Mouse (Mus musculus) kidney, embryonic 16.5 days (tissue): ENCODE data around the gene Kcnh7. TPM values are rescaled to one million over a fixed set of nuclear protein-coding genes. Genes with fewer than 3 reads are reported as not detected.

Experiments used
- ATAC-seq: fragments of 200-750 bp; cut with Nextera tagmentation; 2 replicates; pipeline ENCODE4 v1.8.0; 2017; ENCODE audit warnings: moderate TSS enrichment; ENCODE audit not compliant: low FRiP score, low TSS enrichment
- H3K27ac ChIP-seq: fragments of 300-500 bp; sonication (generic); 2 replicates; pipeline ENCODE4 v1.5.1; 2014; ENCODE audit warnings: low read length
- H3K27me3 ChIP-seq: fragments of 300-500 bp; sonication (generic); 2 replicates; pipeline ENCODE4 v1.6.1; 2014; ENCODE audit warnings: low read length, control low read depth, mixed read lengths; ENCODE audit not compliant: insufficient read depth
- H3K36me3 ChIP-seq: fragments of 300-500 bp; sonication (generic); 2 replicates; pipeline ENCODE4 v1.6.1; 2014; ENCODE audit warnings: low read length, control low read depth, mixed read lengths; ENCODE audit not compliant: insufficient read depth
- H3K4me1 ChIP-seq: fragments of 300-500 bp; sonication (generic); 2 replicates; pipeline ENCODE4 v1.6.1; 2014; ENCODE audit warnings: low read length, control low read depth, mixed read lengths; ENCODE audit not compliant: insufficient read depth
- H3K4me2 ChIP-seq: fragments of 300-500 bp; sonication (generic); replicated peaks from 2 replicates; pipeline ENCODE4 v1.6.1; 2014; ENCODE audit warnings: low read depth, low read length
- H3K4me3 ChIP-seq: fragments of 300-500 bp; sonication (generic); 2 replicates; pipeline ENCODE4 v1.5.1; 2014; ENCODE audit warnings: mild to moderate bottlenecking, low read length
- H3K9ac ChIP-seq: fragments of 300-500 bp; sonication (generic); replicated peaks from 2 replicates; pipeline ENCODE4 v1.6.1; 2014; ENCODE audit warnings: low read length
- H3K9me3 ChIP-seq: fragments of 300-500 bp; sonication (generic); 2 replicates; pipeline ENCODE4 v1.6.1; 2016; ENCODE audit warnings: low read length, control low read depth
- WGBS: fragments of 180-500 bp; shearing (Covaris S2); extraction: QIAGEN DNeasy Blood & Tissue Kit; methylation state at CpG from one replicate; pipeline ENCODE4 v1.1.7; 2014; 5-methylcytosine and 5-hydroxymethylcytosine counted together
- polyA plus RNA-seq: library from polyadenylated mRNA; unstranded; fragments of >200 nt; fragmentation: Nextera tagmentation; extraction: Ambion mirVana; gene quantifications from 2 replicates; pipeline ENCODE4 v1.2.1, GENCODE M21; 2015

The Kcnh7 gene
- polyA plus RNA-seq, 1 experiment from 2014 or later = 1.6 TPM

GRCm38 (mm10) chr2:62660565-62660964 is 523.5 kb downstream of the Kcnh7 start:
- no peak overlapping the region for H3K4me3 ChIP-seq
- WGBS = 44% methylated on average over 6 of the region's 6 CpGs
- no peak for ATAC-seq
- H3K27me3 ChIP-seq = no peaks in the 10 kb centered on the region
- H3K27ac ChIP-seq = no peak overlapping the region
- H3K9me3 ChIP-seq = no peaks in the 10 kb centered on the region
- no peak overlapping the region for H3K4me2 ChIP-seq
- H3K9ac ChIP-seq = no peak overlapping the region
- H3K4me1 ChIP-seq = peaks cover 3% of the 10 kb centered on the region; the same call in 1 of the 2 replicates
- H3K36me3 ChIP-seq = no peaks in the 10 kb centered on the region

- no peak for ATAC-seq
- WGBS = 89% methylated on average over 1 of the region's 1 CpGs
These were observed 528.0 kb downstream of the Kcnh7 start for GRCm38 (mm10) chr2:62656072-62656471.

GRCm38 (mm10) chr2:62654519-62655338 is 529.4 kb downstream of the Kcnh7 start:
- Histone ChIP-seq H3K27me3 (no peaks in the 10 kb centered on the region), H3K27ac (no peak overlapping the region), H3K4me1 (no peaks in the 10 kb centered on the region), H3K36me3 (no peaks in the 10 kb centered on the region), H3K4me2 (no peak overlapping the region), H3K9ac (no peak overlapping the region), H3K9me3 (no peaks in the 10 kb centered on the region), H3K4me3 (no peak overlapping the region)
- peak; percentile 84; the same call in 1 of the 2 replicates for ATAC-seq
- WGBS = 53% methylated on average over 7 of the region's 7 CpGs

More at GRCm38 (mm10) chr2:62656072-62656471, 528.0 kb downstream of the Kcnh7 start:
- no peak overlapping the region for H3K27ac ChIP-seq
- H3K36me3 ChIP-seq = no peaks in the 10 kb centered on the region
- no peak overlapping the region for H3K4me2 ChIP-seq
- no peaks in the 10 kb centered on the region for H3K9me3 ChIP-seq
- no peak overlapping the region for H3K4me3 ChIP-seq
- H3K9ac ChIP-seq = no peak overlapping the region
- H3K27me3 ChIP-seq = no peaks in the 10 kb centered on the region
- H3K4me1 ChIP-seq = no peaks in the 10 kb centered on the region

GRCm38 (mm10) chr2:62652466-62652865 is 531.6 kb downstream of the Kcnh7 start:
- 76% methylated on average over 4 of the region's 4 CpGs for WGBS
- H3K27ac ChIP-seq = no peak overlapping the region

GRCm38 (mm10) chr2:62651890-62652289 is 532.2 kb downstream of the Kcnh7 start:
- no peak overlapping the region for H3K4me2 ChIP-seq
- 63% methylated on average over 4 of the region's 4 CpGs for WGBS
- H3K4me1 ChIP-seq = 0 out of 2 replicates have a peak, but pooled peaks cover 1% of the 10 kb centered on the region
- no peaks in the 10 kb centered on the region for H3K27me3 ChIP-seq
- H3K27ac ChIP-seq = no peak overlapping the region
- no peak overlapping the region for H3K4me3 ChIP-seq
- ATAC-seq = no peak
- H3K9ac ChIP-seq = no peak overlapping the region
- H3K36me3 ChIP-seq = no peaks in the 10 kb centered on the region
- H3K9me3 ChIP-seq = no peaks in the 10 kb centered on the region

More at GRCm38 (mm10) chr2:62652466-62652865, 531.6 kb downstream of the Kcnh7 start:
- Histone ChIP-seq H3K4me3 (no peak overlapping the region), H3K36me3 (no peaks in the 10 kb centered on the region), H3K4me1 (no peaks in the 10 kb centered on the region), H3K27me3 (no peaks in the 10 kb centered on the region), H3K9me3 (no peaks in the 10 kb centered on the region), H3K9ac (no peak overlapping the region), H3K4me2 (no peak overlapping the region)
- ATAC-seq = no peak

DNA sequence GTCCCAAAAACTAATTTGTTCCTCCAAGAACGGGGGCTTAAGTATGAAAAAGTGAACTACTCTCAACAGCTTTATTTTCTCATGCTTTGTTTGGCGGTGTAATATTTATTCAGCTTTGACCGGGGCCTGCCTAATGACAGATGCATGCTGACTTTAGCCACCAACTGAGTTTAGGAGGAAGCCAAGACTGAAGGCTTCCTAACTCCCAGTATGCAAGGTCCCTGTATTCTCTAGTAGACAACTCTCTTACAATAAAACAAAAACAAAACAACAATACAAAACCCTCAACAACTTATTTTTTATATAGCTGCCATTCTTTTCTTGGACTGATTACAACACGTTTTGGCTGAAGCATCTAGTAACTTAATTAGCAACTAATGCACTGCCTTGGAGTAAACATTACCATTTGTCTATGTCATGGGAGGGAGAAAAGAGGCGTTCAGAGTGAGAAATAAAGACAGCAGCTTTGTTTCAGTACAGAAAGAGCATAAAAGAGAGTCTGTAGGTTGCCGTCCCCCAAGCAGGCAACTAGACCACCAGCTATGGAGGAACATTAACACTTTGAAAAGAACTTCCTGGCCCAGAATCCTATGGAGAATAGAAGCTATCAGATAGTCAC is 537.3 kb downstream of the Kcnh7 start:
- Histone ChIP-seq H3K4me1 (0 out of 2 replicates have a peak, but pooled peaks cover 5% of the 10 kb centered on the region), H3K27me3 (no peaks in the 10 kb centered on the region), H3K36me3 (no peaks in the 10 kb centered on the region), H3K9me3 (no peaks in the 10 kb centered on the region), H3K4me3 (peak overlapping the region; percentile 66), H3K4me2 (peak overlapping the region; percentile 56), H3K9ac (peak overlapping the region; percentile 64; the same call in 1 of the 2 replicates), H3K27ac (peak overlapping the region; percentile 71)
- peak; percentile 64 for ATAC-seq
- WGBS = 20% methylated on average over 6 of the region's 6 CpGs

DNA sequence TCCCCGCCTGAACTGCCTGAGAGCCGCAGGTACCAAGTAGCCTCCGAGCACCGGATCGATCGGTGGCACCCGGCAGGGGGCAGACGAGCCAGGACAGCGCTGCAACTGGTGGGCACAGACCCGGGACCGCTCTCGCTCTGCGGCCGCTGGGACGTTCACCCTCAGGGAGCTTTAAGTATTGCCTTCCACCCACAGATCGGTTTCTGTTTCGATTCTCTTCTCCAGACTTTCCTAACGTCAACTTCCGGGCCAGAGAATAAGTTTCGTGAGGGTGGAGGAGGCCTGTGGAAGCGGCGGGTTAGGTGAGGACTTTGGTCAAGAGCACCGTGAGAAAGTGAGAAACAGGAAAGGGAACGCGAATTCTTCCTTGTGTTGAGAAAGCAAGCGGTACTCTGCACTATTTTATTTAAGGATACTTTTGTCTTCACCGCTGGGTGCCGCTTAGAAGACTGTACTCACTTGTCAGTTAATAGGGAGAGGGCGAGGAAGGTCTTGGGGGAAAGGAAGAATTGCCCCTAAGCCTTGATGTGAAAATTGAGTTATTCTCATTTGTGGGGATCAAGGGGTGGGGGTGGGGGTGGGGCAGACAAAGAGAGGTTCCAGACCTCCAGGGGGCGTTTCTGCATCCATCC is 538.0 kb downstream of the Kcnh7 start, which contains the start of gene Ifih1:
TSS of gene Ifih1 (minus strand) at position 242 of the 632 bp plus-strand sequence.
- Histone ChIP-seq H3K4me2 (peak within 1 kb of the TSS; percentile 56), H3K9ac (peak within 1 kb of the TSS; percentile 64), H3K9me3 (no peaks in the 10 kb centered on the region), H3K4me3 (peak within 1 kb of the TSS; percentile 66), H3K36me3 (no peaks in the 10 kb centered on the region), H3K27me3 (no peaks in the 10 kb centered on the region), H3K27ac (peak within 1 kb of the TSS; percentile 71), H3K4me1 (0 out of 2 replicates have a peak, but pooled peaks cover 5% of the 10 kb centered on the region)
- ATAC-seq = peak; percentile 96
- WGBS = under 1% methylated on average over 30 of the region's 30 CpGs

GRCm38 (mm10) chr2:62645475-62645874 is 538.6 kb downstream of the Kcnh7 start:
- H3K36me3 ChIP-seq = no peaks in the 10 kb centered on the region
- no peaks in the 10 kb centered on the region for H3K27me3 ChIP-seq
- peak overlapping the region; percentile 56 for H3K4me2 ChIP-seq
- 0 out of 2 replicates have a peak, but pooled peaks cover 5% of the 10 kb centered on the region for H3K4me1 ChIP-seq
- no peaks in the 10 kb centered on the region for H3K9me3 ChIP-seq
- H3K9ac ChIP-seq = peak overlapping the region; percentile 64
- H3K4me3 ChIP-seq = peak overlapping the region; percentile 66
- H3K27ac ChIP-seq = no peak overlapping the region
- WGBS = 34% methylated on average over 12 of the region's 12 CpGs
- ATAC-seq = peak; percentile 60

DNA sequence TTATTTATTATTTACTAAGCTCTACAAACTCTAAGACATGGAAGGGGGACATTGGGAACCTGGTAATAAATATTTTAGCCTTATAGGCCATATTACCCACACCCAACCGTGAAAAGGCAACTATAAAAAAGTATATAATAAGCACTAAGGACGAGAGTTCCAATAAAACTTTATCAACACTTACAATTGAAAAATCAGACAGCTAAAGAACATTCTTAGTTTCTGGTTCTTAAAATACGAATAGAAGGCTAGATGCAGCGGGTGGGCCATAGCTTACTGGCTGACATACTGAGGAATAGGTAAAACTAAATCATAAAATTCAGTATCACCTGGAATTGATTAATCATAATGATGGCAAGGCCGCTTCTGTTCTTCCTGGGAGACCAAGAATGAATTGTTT is 539.2 kb downstream of the Kcnh7 start:
- no peaks in the 10 kb centered on the region for H3K9me3 ChIP-seq
- H3K27ac ChIP-seq = no peak overlapping the region
- H3K36me3 ChIP-seq = no peaks in the 10 kb centered on the region
- WGBS = 93% methylated on average over 5 of the region's 5 CpGs
- H3K4me2 ChIP-seq = no peak overlapping the region
- H3K4me3 ChIP-seq = no peak overlapping the region
- ATAC-seq = no peak
- H3K27me3 ChIP-seq = no peaks in the 10 kb centered on the region
- 0 out of 2 replicates have a peak, but pooled peaks cover 5% of the 10 kb centered on the region for H3K4me1 ChIP-seq
- H3K9ac ChIP-seq = no peak overlapping the region
